Mouse (Mus musculus): ENCODE measurements around the gene Plxnb2.

Gene Plxnb2

DNA sequence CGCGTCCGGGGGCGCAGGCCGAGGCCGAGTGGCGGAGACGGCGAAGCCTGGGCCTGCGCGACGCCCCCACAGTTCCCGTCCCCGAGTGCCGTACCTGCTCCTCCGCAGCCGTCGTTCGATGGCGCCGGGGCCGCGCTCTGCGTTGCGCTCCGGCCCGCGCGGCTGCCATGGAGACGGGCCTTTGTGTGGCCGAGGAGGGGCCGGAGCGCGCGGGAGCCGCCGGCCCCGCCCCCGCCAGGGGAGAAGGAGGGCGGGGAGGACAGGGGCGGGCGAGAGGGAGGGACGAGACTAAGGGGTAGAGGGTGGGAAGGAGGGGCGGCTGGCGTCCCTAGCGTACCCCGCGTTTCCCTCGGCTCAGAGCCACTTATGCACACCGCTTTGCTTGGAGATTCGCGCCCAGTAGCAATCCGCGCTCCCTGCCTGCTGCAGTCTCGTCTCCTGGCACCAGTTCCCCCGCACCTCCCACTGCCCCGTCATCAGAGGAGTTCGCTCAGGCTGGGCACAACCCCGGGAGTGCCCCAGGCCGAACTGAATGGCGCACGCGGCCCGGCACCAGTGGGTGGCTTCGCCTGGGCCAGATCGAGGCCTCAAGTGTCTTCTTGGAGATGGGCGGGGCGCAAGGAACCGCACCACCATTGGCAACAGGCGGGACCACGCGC lies at the start of gene Plxnb2:
TSS of gene Plxnb2 (minus strand) at position 218 of the 659 bp plus-strand sequence.
- DNase-seq, result peak; percentile 85 to 88

DNA sequence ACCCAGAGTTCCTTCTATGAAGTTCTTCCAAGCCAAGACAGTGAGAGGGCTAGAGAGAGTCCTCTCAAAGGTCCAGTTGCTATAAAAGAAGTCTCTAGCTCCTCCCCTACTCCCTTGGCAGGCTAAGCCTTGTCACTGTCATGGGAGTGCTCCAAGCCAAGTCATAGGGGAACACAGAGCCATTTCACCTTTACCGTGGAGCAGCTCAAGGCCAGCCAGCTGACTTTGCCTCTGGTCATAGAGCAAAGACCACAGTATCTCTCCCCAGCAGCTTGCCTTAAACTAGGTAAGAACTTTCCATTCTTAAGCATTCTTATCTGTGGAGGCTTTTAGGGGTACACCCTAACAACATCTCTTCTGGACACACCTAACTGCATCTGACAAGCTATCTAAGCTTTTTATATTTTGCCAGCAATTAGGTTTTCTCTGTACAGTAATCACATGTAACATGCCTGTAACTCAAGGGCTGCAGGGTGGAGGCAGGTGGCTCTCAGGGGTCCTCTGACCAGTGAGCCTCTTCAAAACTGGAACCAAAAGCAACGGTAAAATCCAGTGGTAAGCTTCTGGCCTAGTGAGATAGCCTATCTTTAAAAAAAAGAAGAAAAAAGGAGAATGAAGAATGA lies 35.1 kb upstream of the Plxnb2 start:
- DNase-seq, result peak; percentile 40 to 69

DNA sequence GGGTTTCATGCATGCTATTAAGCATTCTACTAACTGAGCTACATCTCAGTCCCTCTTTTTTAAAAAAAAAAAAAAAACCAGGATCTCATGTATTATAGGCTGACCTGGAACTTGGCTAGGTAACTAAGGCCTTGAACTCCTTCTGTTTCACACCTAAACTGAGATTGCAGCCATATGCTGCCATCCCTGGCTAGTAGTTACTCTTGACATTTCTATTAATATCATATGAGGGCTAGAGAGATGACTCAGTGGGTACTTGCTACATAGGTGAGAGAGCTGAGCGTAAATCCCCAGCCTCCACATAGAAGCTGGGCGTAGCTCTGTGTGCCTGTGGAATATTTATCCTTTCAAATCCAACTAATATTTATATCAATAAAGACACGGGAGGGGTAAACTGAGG lies 34.4 kb upstream of the Plxnb2 start:
- peak in 1 of 2 experiments; percentile 26 for DNase-seq

DNA sequence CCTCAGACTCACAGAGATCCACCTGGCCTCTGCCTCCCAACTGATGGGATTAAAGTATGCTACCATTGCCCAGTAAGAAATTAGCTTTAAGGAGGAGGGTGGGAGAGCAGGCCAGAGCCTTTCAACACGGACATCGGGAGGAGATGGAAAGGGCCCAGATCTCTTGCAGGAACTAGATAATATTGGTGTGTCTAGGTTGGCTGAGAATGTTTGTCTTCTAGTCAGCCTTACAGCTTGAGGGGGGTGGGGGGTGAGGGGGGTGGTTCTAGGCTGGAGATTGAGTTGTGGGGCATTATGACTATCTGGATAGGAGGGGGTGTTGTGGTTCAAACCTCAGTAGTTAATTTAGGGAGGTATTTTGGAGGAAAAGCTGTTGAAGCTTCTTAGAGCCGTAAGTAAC lies 32.9 kb upstream of the Plxnb2 start:
- DNase-seq, result no peak

DNA sequence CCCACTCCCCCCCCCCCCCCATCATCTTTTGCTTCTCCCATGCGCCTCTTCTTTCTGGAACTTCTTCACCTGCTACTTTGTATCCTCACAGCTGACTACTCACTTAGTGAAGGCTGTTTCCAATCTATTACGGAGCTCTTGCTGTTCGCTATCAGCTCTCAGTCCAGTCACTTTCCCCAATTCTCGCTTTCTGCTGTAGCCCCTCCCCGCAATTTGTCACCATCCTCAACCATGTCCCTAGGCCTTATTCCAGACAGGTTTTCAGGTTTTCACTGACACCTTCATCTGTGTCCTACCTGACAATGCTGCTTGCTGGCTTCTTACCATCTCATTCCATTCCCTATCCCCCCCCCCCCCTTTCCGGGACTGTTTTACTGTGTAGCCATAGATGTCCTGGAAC lies 31.9 kb upstream of the Plxnb2 start:
- peak in 1 of 2 experiments; percentile 26 for DNase-seq

DNA sequence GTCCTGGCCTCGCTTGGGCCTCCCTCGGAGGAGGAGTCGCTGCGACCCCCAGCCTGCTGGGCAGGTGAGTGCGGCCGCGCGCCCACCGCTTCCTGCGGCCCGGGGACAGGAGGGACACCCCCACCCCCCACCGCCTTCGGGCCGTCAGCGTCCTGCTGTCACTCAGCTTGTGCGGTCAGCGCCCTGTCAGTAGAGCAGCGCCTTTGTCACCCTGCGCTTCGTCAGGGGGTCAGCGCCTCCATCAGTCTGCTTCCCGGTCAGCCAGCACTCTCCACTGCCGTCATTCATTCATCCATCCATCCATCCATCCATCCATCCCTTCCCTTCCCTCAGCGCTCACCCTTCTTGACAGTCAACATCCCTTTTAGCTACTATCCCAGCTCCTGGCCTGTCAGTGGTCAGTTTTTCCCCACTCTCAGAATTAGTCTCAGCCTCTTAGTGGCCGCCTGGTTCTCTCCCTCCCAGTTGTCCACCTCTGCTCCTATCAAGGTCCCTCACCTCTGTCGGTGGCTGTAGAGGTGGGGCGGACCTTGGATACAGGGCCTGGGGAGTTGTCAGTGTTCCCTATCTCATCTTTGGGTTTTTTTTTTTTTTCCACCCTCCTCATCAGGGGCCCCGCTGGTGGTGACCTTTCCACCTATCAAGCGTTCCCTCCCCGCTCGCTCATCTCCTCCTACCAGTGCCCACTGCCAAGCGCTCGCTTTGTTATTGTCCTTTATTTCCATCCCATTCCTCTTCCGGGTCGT lies 31.3 kb upstream of the Plxnb2 start:
- DNase-seq, result peak in 1 of 2 experiments; percentile 56

DNA sequence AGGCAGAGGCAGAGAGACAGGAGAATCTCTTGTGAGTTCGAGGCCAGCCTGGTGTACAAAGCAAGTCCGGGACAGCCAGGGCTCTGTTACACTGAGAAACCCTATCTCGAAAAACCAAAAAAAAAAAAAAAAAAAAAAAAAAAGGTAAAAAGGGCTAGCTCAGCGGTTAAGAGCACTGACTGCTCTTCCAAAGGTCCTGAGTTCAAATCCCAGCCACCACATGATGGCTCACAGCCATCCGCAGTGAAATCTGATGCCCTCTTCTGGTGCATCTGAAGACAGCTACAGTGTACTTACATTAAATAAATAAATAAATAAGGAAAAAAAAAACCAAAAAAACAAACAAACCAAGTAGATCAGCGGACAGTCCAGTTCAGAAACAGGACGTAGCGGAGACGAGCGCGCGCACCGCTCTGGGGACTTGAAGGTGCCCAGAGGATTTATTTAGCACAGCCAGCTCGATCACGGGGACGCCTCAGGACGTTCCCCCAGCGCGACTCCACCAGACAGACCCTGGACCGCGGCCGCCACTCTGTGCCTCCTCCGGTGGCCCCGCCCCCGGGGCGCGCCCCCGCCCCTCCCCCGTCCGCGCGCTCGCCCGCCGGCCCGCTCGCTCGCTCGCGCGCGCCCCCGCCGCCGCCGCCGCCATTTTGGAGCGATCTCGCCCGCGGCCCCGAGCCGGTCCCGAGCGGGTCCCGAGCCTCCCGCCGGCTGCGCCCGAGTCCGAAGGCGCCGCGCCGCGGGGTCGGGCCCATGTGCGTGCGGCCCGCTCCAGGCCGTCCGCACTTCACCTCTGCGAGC lies 30.5 kb upstream of the Plxnb2 start, which contains the start of gene Ppp6r2:
TSS of gene Ppp6r2 (plus strand) at position 639 of the 801 bp plus-strand sequence.
- DNase-seq, result peak; percentile 91 to 92

DNA sequence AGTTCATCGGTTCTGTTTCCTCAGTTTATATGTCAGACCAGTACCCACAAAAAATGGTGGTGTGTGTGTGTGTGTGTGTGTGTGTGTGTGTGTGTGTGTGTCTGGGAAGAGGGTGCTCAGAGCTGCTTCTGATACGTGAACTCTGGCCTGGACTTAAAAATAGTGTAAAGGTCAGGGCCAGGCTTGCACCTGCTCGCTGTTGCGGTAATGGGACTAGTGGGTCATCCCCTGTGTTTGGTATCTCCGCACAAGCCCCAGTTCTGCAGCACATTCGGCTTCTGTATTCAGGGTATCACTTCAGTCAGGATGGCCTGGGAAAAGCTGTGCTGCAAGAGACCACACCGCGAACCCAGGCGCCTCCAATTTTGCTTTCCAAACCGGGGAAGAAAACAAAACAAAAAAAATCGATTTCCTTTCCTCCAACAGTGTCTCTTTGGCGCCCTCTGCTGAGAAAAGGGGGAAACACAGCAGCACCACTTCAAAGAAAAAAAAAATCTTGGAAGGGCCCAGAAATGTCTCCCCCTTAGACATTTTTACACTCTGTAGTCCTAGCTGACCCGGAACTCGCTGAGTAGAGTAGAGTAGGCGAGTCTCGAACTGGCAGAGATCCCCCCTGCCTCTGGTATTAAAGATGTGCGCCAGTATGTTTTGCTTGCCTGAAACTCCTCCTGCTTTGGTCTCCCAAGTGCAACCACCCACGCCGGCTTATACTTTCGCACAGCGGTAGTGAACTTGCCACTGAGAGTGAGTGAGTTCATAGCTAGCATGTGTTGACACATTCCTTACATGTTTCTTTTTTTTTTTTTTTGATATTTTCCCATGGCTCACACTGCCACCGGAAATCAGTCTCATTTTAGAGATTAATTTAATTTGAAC lies 29.5 kb upstream of the Plxnb2 start:
- peak; percentile 94 to 97 for DNase-seq

DNA sequence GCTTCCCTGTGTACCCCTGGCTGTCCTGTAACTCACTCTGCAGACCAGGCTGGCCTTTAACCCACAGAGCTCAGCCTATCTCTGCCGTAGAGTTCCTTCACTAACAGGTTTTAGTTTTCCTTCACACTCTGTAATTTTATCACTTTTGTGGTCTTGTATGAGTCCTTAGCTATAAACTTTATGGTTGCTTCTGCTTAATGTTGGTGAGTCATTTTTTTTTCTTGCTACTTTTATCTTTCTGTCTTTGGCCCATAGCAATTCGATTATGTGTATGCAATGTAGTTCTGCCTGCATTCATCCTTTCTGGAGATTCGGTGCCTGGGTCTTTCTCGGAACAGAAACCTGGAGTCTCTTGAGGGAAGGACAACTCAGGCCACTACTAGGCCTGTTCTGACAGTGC lies 26.9 kb upstream of the Plxnb2 start:
- no peak for DNase-seq

DNA sequence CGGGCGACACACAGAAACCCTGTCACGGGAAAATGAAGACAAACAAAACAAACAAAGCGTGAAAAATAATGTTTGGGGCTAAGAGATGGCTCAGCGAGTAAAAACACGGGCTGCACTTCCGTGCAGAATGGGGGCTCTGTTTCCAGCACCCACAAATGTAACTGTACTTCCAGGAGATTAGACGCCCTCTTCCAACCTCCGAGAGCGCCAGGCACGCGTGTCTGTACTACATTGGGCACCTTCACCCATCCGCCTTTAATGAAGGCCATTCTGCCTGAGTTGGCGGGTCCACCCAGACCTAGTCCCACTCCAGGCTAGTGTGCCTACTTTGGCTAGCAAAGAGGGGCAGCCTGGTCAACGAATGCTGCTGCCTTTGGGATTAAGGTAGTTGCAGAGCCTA lies 16.5 kb upstream of the Plxnb2 start:
- DNase-seq, result peak; percentile 35 to 38

DNA sequence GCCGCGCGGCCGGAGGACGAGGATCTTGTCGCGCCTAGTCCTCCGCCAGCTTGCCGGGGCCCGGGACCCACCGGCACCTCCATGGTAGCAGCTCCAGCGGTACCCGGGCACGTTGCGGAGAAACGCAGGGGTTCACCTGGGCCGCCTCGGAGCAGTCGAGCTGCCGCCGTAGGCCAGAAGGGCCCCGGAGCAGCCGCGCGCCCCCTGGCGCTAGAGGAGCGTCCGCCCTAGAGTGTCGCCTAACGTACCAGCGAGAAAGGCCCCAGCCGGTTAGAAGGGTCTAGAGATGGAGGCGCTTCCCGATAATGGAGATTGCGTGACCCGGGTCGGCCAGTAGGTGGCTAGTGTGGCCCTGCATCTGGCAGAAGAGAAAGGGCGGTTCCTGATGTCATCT lies 15.7 kb upstream of the Plxnb2 start, which contains the start of gene Dennd6b:
TSS of gene Dennd6b (minus strand) at position 184 of the 394 bp plus-strand sequence.
- DNase-seq, result peak; percentile 97

DNA sequence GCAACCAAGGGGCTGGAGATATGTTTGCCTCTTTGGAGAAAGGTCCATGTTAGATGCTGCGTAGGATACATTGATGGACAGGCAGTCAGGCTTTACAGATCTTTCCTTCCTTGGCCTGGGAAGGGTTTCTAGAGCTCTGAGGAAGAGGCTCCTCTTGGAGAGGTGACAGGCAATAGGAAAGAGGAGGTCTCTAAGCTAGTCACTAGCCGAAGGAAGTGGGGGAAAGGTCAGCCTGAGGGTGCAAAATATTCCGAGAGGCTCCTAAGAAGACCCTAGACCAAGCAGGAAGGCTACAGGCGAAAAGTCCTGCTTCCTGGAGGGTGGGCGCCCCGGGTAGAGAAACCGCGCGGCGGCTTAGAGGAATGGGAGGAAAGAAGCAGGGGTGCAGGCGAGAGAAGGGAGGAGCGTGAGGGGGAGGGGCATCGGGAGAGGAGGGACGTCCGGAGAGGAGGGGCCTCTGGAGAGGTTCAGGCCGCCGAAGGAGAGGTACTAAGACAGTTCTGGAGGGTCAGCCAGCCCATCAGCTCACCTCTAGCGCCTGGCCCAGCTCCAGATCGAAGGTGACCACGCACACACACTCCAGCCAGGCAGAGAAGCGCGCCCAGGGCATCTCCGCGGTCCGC lies 15.2 kb upstream of the Plxnb2 start:
- peak; percentile 92 to 93 for DNase-seq

DNA sequence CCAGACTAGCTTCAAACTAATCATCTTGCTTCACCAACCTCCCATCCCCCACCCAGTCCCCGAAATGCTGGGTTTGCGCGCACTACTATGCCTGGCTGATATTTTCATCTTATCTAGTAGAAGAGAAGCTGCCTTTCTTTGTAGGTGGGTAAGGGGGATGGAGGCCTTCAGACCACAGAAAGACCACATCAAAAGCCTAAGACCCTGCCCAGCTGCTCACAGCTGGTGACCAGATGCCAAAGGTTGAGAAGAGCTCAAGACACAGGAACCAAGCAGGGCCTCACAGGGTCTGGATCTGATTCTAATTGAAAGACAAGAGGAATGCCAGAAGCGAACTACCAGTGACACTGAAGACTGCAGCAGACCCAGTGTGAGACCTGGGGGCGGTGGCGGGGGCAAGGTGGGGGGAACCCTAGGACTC lies 14.7 kb upstream of the Plxnb2 start:
- DNase-seq, result peak; percentile 51 to 54

DNA sequence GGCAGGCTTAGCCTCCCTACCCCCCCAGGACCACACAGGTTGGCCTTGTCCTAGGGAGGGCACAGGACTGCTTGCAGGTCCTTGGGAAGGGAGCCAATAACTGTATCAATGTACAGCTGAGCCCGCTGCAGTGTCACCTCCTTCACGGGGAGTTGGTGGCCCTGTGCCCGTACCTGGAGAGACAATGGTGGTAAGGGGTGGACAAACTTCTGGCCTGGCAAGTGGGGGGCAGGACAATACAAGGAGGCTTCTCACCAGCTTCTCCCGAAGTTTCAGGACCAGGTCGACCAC lies 4.3 kb upstream of the Plxnb2 start:
- peak in 1 of 2 experiments; percentile 48 for DNase-seq

DNA sequence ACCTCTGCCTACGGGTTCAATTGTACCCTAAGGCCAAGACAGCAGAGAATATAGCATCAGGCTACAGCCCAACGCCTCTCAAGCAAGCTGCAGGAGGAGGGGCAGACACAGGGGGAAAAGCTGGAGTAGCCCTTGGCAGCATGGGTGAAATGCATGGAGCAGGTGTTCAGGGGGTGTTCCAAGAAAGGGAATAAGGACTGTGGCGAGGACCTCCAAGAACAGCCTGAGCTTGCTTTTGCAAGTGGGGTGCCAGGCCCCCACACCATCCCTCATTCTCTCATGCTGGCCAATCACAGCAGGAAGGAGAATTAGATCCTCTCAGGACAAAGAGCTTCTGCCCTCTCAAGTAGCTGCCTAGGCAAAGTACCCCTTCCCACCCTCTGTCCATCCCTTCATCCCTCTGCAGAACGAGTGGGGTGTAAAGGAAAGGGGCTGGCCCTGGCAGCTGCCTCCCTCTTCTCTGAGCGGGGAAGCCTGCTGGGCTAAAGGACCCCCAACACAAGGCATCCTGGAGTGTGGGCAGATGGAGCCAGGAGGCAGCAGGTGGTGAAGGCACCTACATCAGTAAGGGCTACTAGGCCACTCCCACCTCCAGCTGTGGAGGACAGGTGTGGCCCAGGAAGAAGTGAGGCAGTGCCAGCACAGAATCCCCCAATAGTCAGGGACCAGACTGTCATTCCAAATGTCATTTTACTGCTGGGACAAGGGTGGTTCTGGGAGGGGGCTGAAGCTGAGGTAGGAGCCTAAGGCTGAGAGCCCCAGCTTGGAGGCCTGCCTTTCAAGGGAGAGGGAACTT lies 3.8 kb upstream of the Plxnb2 start:
- peak; percentile 45 to 49 for DNase-seq

DNA sequence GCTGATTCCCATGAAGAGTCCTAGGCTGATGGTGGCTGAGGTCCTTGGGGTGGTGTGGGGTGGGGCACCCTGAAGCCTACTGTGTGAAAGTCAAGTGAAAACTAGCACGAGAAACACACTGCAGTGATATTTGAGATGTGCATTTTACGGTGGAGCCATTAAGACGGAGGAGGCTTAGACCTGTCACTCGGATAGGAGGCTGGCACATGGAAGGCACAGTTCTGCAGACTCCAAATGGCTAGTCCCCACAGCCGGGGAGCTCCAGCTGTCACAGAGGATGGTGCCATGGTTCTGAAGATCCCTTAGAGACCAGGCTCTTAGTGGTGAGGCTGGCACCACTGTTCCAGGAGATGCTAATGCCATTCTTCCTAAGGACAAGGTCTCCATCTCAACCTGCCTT lies 2.3 kb upstream of the Plxnb2 start:
- peak in 1 of 2 experiments; percentile 52 for DNase-seq

DNA sequence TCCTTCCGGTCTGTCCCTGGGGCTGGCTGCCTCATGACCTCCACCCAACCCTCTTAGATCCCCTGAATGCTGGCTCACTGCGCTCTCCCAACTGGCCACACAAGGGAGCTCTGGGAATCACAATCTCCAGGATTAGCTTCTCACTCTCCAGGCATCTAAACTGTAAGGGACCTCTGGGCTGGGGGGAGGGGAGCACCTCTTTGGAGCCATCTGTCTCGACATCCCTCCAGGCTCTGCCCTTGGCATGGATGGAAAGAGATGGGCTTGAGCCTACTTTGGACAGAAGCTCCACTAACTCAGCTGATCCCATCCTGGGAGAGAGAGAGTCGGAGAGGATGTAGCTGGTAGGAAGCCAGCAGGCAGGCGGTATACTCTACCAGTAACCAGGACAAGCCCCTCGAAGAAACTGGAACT lies 1.7 kb upstream of the Plxnb2 start:
- peak; percentile 83 for DNase-seq

DNA sequence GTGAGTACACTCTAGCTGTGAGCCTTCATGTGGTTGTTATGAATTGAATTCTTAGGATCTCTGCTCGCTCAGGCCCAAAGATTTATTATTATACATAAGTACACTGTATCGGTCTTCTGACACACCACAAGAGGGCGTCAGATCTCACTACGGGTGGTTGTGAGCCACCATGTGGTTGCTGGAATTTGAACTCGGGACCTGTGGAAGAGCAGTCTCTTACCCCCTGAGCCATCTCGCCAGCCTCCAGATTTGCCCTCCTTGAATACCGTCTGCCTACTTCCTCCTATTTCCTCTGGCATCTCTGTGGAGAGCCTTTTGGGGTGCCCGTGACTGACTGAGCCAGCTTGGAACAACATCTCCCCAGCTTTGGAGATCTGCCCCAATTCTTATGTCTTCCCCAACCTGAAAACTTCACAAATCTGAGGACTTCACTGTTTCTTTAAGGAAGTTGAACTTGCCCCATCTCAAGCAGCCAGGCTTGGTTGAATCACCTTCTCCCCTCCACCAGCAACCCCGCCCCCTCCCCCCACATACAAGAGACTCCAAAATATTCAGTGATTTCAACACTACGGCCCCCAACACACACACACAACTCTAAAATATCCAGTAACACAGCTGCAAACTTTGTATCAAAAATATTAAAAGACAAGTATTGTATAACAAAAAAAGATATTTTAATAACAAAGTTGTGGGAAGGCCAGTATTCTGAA lies 1.1 kb upstream of the Plxnb2 start:
- DNase-seq, result peak in 1 of 2 experiments; percentile 53

DNA sequence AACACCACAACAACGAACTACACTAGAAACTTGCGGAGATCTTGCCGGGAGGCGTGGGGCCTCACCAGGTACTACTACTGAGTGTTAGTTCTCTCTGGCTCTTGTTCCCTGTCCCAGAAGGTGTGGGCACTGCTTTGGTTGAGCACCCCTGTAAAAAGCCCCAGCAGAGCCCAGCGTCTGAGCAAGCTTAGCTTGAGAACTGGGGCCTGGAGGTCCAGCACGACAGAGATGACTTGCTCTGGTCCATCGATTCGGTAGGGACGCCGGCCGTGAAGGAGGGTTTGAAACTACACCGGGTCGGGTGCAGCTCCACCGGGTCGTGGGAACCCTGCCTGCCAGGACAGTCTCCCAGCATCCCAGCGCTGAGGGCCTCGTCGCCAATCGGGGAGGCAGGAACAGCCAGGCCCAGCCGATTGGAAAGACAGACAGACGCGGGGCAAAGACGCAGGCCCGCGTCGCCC lies 477 bp downstream of the Plxnb2 start:
- DNase-seq, result peak in 1 of 2 experiments; percentile 65

DNA sequence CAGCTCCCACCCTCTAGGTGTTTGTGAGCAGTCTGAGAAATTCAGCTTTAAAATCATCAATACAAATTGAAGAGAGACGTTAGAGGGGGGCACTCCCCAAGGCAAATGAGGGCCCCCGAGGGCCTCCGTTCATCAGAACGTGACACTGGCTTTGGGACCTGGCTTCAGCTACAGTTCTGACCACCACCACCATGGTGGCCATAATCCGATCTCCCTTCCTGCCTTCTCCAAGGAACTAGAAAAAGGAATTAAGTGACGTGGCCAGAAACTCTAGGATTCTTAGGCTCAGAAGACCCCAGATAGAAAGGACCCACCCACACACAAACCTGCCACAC lies 991 bp downstream of the Plxnb2 start:
- DNase-seq, result peak in 1 of 2 experiments; percentile 52
